Mouse (Mus musculus) Patski (cell line): ENCODE data around the gene Narf. TPM values are rescaled to one million over a fixed set of nuclear protein-coding genes. Genes with fewer than 3 reads are reported as not detected.

ENCODE experiments used
- ATAC-seq: fragments of 100-300 bp; one replicate; pipeline ENCODE4 v1.8.0; 2021
- CTCF ChIA-PET: fragments of 350-600 bp; sonication (Branson Sonifier 250); formaldehyde crosslinking; loops from one replicate; lab custom pipeline; 2022; ENCODE audit warnings: inconsistent platforms; lab: Charles Lee
- POLR2A ChIA-PET: fragments of 350-600 bp; sonication (Branson Sonifier 250); formaldehyde crosslinking; loops from one replicate; lab custom pipeline; 2022; ENCODE audit warnings: antibody characterized with exemption, inconsistent platforms; lab: Charles Lee
- DNase-seq: peaks from one replicate; pipeline ENCODE4 v3.0.0-alpha.2; 2011; ENCODE audit warnings: low read depth, low spot score
- H3K27me3 ChIP-seq: fragments of 371-371 bp; one replicate; pipeline ENCODE4 v1.5.1; 2021
- CTCF ChIP-seq: fragments of 100-300 bp; IDR thresholded peaks from one replicate; pipeline ENCODE4 v1.5.1; 2021
- in situ Hi-C: fragments of 300-500 bp; cut with MboI; formaldehyde crosslinking; loops from 3 replicates; pipeline ENCODE4 v1.11.1; 2018; ENCODE audit warnings: low pct_unique_long_range_greater_than_20kb, mixed read lengths
- polyA plus RNA-seq: library from polyadenylated mRNA; unstranded; gene quantifications from one replicate; pipeline ENCODE4 v1.2.3, GENCODE M21; 2021

Gene Narf
- polyA plus RNA-seq, 1 experiment from 2014 or later = 26.3 TPM

GRCm38 (mm10) chr11:121216831-121217230 is 20.2 kb upstream of the Narf start:
- TF ChIP-seq CTCF = no peak
- ChIA-PET POLR2A (no interaction called here), CTCF (interaction anchor here (1.1 kb wide), 1 partner anchor 10 kb away, joined by 3 read pairs; no protein-coding TSS in a partner anchor)
- ATAC-seq (no peak), DNase-seq (no peak)
- H3K27me3 ChIP-seq = no peaks in the 10 kb centered on the region
- in situ Hi-C loops = no loop called here

- in situ Hi-C loops = no loop called here
- TF ChIP-seq CTCF = no peak
- ATAC-seq = no peak
- no peaks in the 10 kb centered on the region for H3K27me3 ChIP-seq
- DNase-seq = no peak
- ChIA-PET POLR2A (no interaction called here), CTCF (no interaction called here)
Observed at GRCm38 (mm10) chr11:121219776-121220175, 17.3 kb upstream of the Narf start.

GRCm38 (mm10) chr11:121220771-121221170 is 16.3 kb upstream of the Narf start:
- TF ChIP-seq CTCF = no peak
- in situ Hi-C loops = no loop called here
- POLR2A ChIA-PET = no interaction called here
- no peaks in the 10 kb centered on the region for H3K27me3 ChIP-seq
- no peak for ATAC-seq
- no peak for DNase-seq
- CTCF ChIA-PET = no interaction called here

- in situ Hi-C loops = no loop called here
- POLR2A ChIA-PET = no interaction called here
- no peak for ATAC-seq
- CTCF ChIA-PET = no interaction called here
- TF ChIP-seq CTCF = no peak
- no peak for DNase-seq
- no peaks in the 10 kb centered on the region for H3K27me3 ChIP-seq
Observed at GRCm38 (mm10) chr11:121221321-121222010, 15.6 kb upstream of the Narf start.

GRCm38 (mm10) chr11:121228129-121229017 is 8.7 kb upstream of the Narf start:
- TF ChIP-seq CTCF = no peak
- H3K27me3 ChIP-seq = no peaks in the 10 kb centered on the region
- ATAC-seq (no peak), DNase-seq (no peak)
- ChIA-PET POLR2A (interaction anchor here (0.6 to 1.3 kb wide), 3 partner anchors 9 to 123 kb away, joined by 3 to 8 read pairs (median 3); partner anchors contain the start of genes Narf and Ogfod3), CTCF (interaction anchor here (1.8 to 1.9 kb wide), 2 partner anchors 7 to 15 kb away, joined by 5 to 6 read pairs; no protein-coding TSS in a partner anchor)
- in situ Hi-C loops = no loop called here

GRCm38 (mm10) chr11:121229018-121229439 is 8.0 kb upstream of the Narf start, which contains the start of gene Cybc1:
Cybc1 (minus strand) TSS chr11:121229322.
- CTCF ChIA-PET = no interaction called here
- TF ChIP-seq CTCF = no peak
- H3K27me3 ChIP-seq = no peaks in the 10 kb centered on the region
- DNase-seq (no peak), ATAC-seq (peak; percentile 82)
- POLR2A ChIA-PET = interaction anchor here (0.6 to 1.3 kb wide), 2 partner anchors 9 to 122 kb away, joined by 3 to 8 read pairs; partner anchors contain the start of gene Narf
- in situ Hi-C loops = no loop called here

GRCm38 (mm10) chr11:121231191-121231590 is 5.9 kb upstream of the Narf start:
- ChIA-PET POLR2A (interaction anchor here (0.6 kb wide), 1 partner anchor 225 kb away, joined by 3 read pairs; no protein-coding TSS in a partner anchor), CTCF (no interaction called here)
- no peak for DNase-seq
- no peaks in the 10 kb centered on the region for H3K27me3 ChIP-seq
- in situ Hi-C loops = no loop called here
- TF ChIP-seq CTCF = no peak
- no peak for ATAC-seq

GRCm38 (mm10) chr11:121231628-121232291 is 5.3 kb upstream of the Narf start:
- H3K27me3 ChIP-seq = no peaks in the 10 kb centered on the region
- DNase-seq = no peak
- no peak for TF ChIP-seq CTCF
- ChIA-PET POLR2A (interaction anchor here (0.6 kb wide), 1 partner anchor 225 kb away, joined by 3 read pairs; no protein-coding TSS in a partner anchor), CTCF (no interaction called here)
- in situ Hi-C loops = no loop called here
- ATAC-seq = no peak

GRCm38 (mm10) chr11:121232706-121233105 is 4.3 kb upstream of the Narf start:
- no peak for TF ChIP-seq CTCF
- POLR2A ChIA-PET = no interaction called here
- ATAC-seq (no peak), DNase-seq (no peak)
- CTCF ChIA-PET = interaction anchor here (1.2 kb wide), 1 partner anchor 20 kb away, joined by 3 read pairs; no protein-coding TSS in a partner anchor
- no peaks in the 10 kb centered on the region for H3K27me3 ChIP-seq
- in situ Hi-C loops = no loop called here
